In genomic region chr1:135690784-135691416, GRCm38 (mm10) we compare ENCODE assay signal across 12 mouse cellular contexts. TPM values are rescaled to one million over a fixed set of nuclear protein-coding genes. Genes with fewer than 3 reads are reported as not detected.
DNase-seq lines count a peak whose midpoint lies in the region; ATAC-seq and TF ChIP-seq lines count a peak whose summit lies in the region.
"Had no signal": no experiment of that assay in that cellular context is flagged by ENCODE, and none has a peak within 500 bp of the region (broad histone marks: within the 10 kb centered on the region; RNA-seq: fewer than 3 reads in every experiment).

No protein-coding gene starts in this region.

- no peaks in the 10 kb centered on the region for H3K27me3 ChIP-seq in lung, embryonic 14.5 days (ENCODE audit: insufficient read depth, low read length)
- H3K27me3 ChIP-seq in stomach, embryonic 15.5 days (replicated peaks) = no peaks in the 10 kb centered on the region
- peaks cover 14% of the 10 kb centered on the region for H3K27me3 ChIP-seq in midbrain, embryonic 15.5 days (replicated peaks)

- peak overlapping the region; percentile 52; the same call in 1 of the 2 replicates for H3K27ac ChIP-seq in lung, embryonic 14.5 days (ENCODE audit: low read depth)
- peak overlapping the region; percentile 51; the same call in 1 of the 2 replicates for H3K27ac ChIP-seq in stomach, embryonic 15.5 days
- H3K27ac ChIP-seq in midbrain, embryonic 15.5 days = no peak overlapping the region
- H3K27ac ChIP-seq: hindbrain, embryonic 15.5 days had no signal

- no peak for ATAC-seq in lung, embryonic 14.5 days (ENCODE audit: insufficient read depth)
- peak; percentile 42 for ATAC-seq in granulocyte monocyte progenitor cell, adult 5-6 weeks (replicated peaks; ENCODE audit: poor library complexity, severe bottlenecking)
- ATAC-seq in stomach, embryonic 15.5 days (ENCODE audit: insufficient read depth, low FRiP score, low read depth) = no peak
- ATAC-seq in midbrain, embryonic 15.5 days (replicated peaks) = no peak

- no peaks in the 10 kb centered on the region for H3K36me3 ChIP-seq in lung, embryonic 14.5 days (ENCODE audit: insufficient read depth)
- no peaks in the 10 kb centered on the region for H3K36me3 ChIP-seq in stomach, embryonic 15.5 days
- no peaks in the 10 kb centered on the region for H3K36me3 ChIP-seq in midbrain, embryonic 15.5 days (replicated peaks)
- H3K36me3 ChIP-seq: hindbrain, embryonic 15.5 days had no signal

- no peak for TF ChIP-seq CTCF in lung, embryonic 14.5 days (IDR thresholded peaks at IDR 0.05; ENCODE audit: low read depth)

- DNase-seq in lung, embryonic 14.5 days = no peak
- no peak for DNase-seq in lung, postnatal 10 days
- DNase-seq in kidney, postnatal 36 days = peak; percentile 30 to 53
- no peak for DNase-seq in ovary, postnatal 14 days (ENCODE audit: low spot score)
- DNase-seq in gastrocnemius, postnatal 25 days = no peak
- DNase-seq: embryo, embryonic 11 days; left cerebral cortex, postnatal 4 days; midbrain, embryonic 14.5 days had no signal

- H3K4me1 ChIP-seq in lung, embryonic 14.5 days (ENCODE audit: insufficient read depth) = peaks cover 7% of the 10 kb centered on the region
- H3K4me1 ChIP-seq in stomach, embryonic 15.5 days = peaks cover 26% of the 10 kb centered on the region
- peaks cover 21% of the 10 kb centered on the region for H3K4me1 ChIP-seq in midbrain, embryonic 15.5 days

- WGBS in lung, embryonic 14.5 days = 71% methylated on average over 6 of the region's 6 CpGs
- WGBS in stomach, embryonic 15.5 days = 61% methylated on average over 6 of the region's 6 CpGs
- WGBS in midbrain, embryonic 15.5 days = 73% methylated on average over 6 of the region's 6 CpGs

- H3K9me3 ChIP-seq in lung, embryonic 14.5 days (ENCODE audit: low read depth, low read length) = no peaks in the 10 kb centered on the region
- no peaks in the 10 kb centered on the region for H3K9me3 ChIP-seq in stomach, embryonic 15.5 days
- H3K9me3 ChIP-seq in midbrain, embryonic 15.5 days = no peaks in the 10 kb centered on the region
- H3K9me3 ChIP-seq: hindbrain, embryonic 15.5 days had no signal

- H3K4me3 ChIP-seq in lung, embryonic 14.5 days (ENCODE audit: low read depth, low read length) = no peak overlapping the region
- no peak overlapping the region for H3K4me3 ChIP-seq in stomach, embryonic 15.5 days (replicated peaks)
- H3K4me3 ChIP-seq in midbrain, embryonic 15.5 days = no peak overlapping the region
- H3K4me3 ChIP-seq: hindbrain, embryonic 15.5 days had no signal

- no peak overlapping the region; the same call in 1 of the 2 replicates for H3K9ac ChIP-seq in lung, embryonic 14.5 days
- H3K9ac ChIP-seq in stomach, embryonic 15.5 days = no peak overlapping the region
- no peak overlapping the region for H3K9ac ChIP-seq in midbrain, embryonic 15.5 days
- H3K9ac ChIP-seq: hindbrain, embryonic 15.5 days had no signal

- peak overlapping the region; percentile 7; the same call in 1 of the 2 replicates for H3K4me2 ChIP-seq in lung, embryonic 14.5 days
- H3K4me2 ChIP-seq in stomach, embryonic 15.5 days = no peak overlapping the region
- no peak overlapping the region for H3K4me2 ChIP-seq in midbrain, embryonic 15.5 days
- H3K4me2 ChIP-seq: hindbrain, embryonic 15.5 days had no signal

RNA-seq across cellular contexts. Expression of gene Csrp1, which starts 29.0 kb away (rescaled TPM):
- 271 and 297 TPM in 2 replicates for polyA plus RNA-seq in lung, embryonic 14.5 days (2014; fragmentation: Nextera tagmentation; extraction: Ambion mirVana)
- total RNA-seq in granulocyte monocyte progenitor cell, adult 5-6 weeks (2014; fragmentation: Nextera tagmentation) = 130 and 138 TPM in 2 replicates
- 104 and 135 TPM in 2 replicates for total RNA-seq in granulocyte monocyte progenitor cell, adult 5-6 weeks (2017)
- 225 and 236 TPM in 2 replicates for polyA plus RNA-seq in stomach, embryonic 15.5 days (2015; fragmentation: Nextera tagmentation; extraction: Ambion mirVana)
- polyA plus RNA-seq in midbrain, embryonic 15.5 days (2015; fragmentation: Nextera tagmentation; extraction: Ambion mirVana) = 13.9 and 14.7 TPM in 2 replicates
- 10 to 100 TPM; 24.8 to 41.1 TPM for total RNA-seq in gastrocnemius, postnatal 25 days (2021)

Comparison
In these comparisons a context has a peak if more than half of its experiments do, and no peak if none do; other contexts are left out.
1. DNase-seq: peak in kidney, postnatal 36 days (2 of 2); none in lung, embryonic 14.5 days (single experiment), lung, postnatal 10 days (single experiment), ovary, postnatal 14 days (single experiment) and gastrocnemius, postnatal 25 days (single experiment).
2. RNA of gene Csrp1, which starts 29.0 kb away (polyA plus RNA-seq): 271 to 297 TPM in lung, embryonic 14.5 days and 225 to 236 TPM in stomach, embryonic 15.5 days; 13.9 to 14.7 TPM in midbrain, embryonic 15.5 days; every median in the first group is over 10 times any median in the second.